Mouse (Mus musculus) brain, adult 2 months (tissue): Measurements from ENCODE around the gene Itpr3.

ENCODE experiments used
- DNase-seq: peaks from one replicate; pipeline ENCODE4 v3.0.0; 2011; ENCODE audit warnings: low read depth, low spot score

Gene Itpr3

DNA sequence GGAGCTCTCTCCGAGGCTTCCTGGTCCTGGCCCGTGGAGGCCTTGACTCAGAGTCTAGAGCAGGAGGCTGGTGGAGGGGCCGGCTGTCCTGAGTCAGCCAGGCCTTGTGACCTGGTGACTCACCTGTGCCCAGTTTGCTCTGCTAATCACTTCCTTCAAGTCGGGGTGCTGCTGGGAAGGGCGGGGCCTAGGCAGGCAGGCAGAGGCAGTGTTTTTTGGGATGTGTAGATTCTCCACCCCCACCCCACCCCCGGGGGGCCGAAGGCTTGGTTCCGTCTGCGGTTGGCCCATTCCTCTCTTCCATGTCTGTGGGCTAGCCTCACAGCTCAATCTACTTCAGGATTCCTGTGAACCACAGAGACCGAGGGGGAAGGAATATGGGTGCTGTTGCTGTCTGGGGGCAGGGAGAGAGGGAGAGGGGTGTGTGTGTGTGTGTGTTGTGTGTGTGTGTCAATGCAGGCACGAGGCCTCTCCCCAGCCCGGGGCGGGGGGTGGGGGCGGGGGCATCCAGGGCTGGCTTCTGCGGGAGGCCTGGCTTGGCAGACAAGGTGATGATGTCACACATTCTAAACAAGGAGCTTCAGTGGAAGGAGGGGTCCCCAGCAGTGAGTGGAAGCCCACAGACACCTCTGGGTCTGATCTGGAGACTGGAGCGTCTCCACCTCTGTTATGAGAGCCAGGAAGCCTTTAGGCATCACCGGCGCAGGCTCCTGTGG lies 18.6 kb upstream of the Itpr3 start:
- DNase-seq: peak; percentile 39

DNA sequence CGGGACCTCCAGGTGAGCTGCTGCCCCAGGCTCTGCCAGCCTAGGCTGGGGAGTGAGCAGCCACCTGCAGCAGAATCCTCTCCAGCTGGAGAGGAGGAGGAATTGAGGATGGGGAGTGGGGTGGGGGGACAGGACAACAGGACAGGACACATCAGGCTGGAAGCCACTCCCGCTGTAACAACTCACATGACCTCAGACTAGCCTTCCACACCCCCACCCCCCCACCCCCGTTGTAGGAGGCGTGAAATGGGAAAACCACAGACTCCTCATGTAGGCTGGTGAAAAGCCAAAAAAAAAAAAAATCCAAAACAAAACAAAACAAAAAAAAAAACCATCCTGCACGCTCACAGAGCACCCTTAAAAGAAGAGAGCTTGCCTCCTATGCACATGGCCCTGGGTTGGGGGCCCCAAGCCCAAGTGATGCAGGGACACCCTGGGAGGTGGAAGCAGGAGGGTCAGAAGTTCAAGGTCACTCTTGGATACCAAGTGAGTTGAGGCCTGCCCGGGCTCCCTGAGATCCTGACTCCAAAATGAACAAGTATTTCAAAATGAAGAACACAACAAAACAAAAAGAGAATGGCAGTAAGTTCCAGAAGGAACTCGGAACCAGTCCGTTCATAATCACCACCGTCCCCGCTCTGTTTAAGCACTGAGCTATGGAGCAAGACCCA lies 17.5 kb upstream of the Itpr3 start:
- no peak for DNase-seq

DNA sequence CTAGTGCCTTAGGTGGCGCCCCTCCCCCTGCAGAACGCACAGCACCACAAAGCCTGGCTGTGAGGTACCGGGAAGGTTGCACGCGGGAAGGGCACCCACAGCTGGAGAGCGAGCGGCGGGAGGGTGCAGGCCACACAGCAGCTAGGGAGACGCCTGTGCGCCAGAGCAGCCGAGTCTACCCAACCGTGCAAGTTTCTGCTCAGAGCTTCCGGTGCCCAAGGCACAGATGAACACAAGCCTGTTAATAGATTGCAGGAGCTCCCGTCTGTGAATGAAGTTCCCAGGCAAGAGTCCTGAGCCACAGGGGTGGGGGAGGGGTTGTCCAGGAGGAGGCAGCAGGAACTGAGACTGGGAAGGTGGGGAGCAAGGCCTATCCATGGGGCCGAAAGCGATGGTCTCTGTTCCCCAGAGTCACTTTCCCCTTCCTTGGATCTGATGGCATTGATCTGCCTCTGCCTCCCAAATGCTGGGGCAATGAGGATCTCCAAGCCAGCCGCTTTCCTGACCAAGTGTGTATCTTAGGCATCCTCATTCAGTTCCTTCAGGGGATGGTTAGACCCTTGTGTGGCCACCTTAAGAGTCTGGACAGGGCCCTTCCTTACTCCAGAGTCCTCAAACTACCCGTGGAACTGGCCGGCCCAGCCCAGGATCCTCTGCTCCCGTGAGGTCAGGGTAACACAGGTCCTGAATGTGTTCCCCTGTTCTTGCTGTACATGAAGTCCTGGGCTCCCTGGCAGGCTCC lies 16.6 kb upstream of the Itpr3 start:
- DNase-seq: no peak

DNA sequence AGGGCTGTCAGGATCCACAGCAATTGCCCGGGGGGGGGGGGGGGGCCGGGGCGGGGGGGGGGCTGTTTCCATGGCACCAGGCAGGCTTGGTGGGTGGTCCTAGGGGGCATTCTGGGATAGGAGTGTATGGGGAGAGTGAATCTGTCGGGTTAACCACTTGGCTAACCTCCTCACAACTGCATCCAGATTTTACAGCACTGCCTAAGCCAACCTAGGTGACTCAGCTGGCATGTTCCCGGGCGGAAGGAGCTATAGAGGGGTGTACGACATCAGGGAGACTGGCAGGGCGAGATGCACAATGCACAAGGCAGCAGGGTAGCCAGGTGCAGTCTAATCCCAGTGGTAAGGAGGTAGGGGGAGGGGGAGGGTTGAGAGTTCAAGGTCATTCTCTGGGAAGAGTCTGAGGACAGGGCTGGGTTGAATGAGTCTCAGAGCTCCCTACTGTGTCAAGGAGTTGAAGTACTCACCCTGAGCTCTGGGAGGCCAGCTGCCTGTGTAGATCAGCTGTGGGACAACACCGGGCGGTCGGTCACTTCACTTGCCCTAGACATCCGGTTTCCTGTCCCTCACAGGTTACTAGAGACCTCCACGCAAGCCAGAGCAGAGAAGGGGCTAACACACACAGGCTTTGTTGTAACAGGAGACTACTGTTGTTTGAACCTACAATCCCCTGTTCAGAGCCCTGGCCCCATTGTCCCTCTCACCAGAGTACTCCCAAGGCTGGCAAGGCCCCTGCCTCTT lies 15.9 kb upstream of the Itpr3 start:
- DNase-seq: peak; percentile 37

DNA sequence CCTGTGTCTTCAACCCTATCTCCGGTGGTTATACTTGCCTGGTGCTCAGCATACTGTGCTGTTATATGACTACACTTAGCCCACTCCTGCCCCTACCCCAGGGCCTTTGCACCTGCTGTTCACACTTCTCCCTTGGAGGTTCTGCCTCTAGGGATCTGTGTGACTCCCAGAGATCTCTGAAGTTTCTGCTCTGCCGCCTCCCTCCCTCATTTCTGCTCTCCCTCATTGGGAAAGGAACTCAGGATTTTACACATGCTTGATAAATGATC lies 15.4 kb upstream of the Itpr3 start:
- DNase-seq: no peak

DNA sequence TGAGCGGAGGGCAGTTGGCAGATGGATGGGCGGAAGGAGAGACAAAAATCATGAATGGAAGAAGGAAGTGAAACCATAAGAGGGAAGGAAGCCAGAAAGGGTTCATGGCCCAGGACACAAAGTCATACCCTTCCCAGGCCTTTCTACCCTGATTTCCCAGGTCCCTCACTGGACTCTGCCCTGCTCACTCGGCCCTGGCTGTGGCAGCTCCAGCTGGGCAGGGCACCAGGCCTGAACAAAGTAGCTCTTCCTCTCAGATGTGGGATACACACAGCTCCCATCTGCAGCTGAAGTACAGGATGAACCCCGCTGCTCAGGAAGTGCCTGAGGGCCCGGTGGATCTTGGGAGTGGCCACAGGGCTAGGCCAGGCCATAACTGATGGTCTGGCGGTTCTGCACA lies 14.3 kb upstream of the Itpr3 start:
- DNase-seq: no peak

DNA sequence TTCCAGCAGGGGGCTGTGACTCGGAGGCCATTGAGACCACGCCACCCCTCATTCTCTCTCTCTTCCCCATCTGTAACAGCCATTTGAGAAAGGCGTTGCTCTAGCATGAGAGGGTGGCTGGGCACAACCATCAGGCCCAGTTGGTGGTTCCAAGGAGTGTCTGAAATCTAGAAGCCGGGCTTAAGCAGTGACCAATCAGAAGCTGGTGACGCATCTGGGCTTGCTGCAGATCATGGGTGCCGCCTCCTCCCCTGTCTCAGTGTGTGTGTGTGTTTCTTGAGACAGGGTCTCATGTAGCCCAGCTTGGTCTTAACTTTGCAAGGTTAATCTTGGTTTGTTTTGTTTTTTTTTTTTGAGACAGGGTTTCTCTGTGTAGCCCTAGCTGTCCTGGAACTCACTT lies 11.9 kb upstream of the Itpr3 start:
- DNase-seq: no peak

DNA sequence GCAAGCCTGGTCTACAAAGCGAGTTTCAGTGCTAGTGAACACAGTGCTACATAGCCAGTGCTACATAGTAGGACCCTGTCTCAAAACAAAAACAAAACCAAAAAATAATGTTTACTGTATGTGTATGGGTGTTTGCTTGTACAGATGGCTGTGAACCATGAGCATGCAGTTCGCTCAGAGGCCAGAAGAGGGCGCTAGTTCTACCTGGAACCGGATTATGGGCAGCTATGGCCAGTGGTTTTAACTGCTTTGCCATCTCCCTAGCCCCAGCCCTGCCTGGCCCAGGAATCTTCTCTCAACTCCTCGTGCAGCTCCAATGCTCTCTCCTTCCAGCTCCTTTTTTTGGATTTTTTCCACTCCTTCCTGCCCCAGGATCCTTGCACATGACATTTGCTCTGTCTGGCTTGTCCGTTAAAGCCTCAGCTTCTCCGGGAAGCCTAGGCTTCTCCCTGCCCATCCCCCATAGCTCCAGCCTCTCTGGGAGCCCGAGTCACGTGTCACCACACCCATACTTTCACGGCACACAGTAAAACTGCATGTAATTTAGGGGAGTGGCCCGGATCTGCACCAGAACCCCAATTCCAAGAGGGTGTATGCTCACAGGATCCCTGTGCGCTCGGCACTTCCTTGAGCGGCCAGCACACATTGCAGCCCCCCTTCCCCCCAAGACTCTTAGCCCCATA lies 9.2 kb upstream of the Itpr3 start:
- no peak for DNase-seq

DNA sequence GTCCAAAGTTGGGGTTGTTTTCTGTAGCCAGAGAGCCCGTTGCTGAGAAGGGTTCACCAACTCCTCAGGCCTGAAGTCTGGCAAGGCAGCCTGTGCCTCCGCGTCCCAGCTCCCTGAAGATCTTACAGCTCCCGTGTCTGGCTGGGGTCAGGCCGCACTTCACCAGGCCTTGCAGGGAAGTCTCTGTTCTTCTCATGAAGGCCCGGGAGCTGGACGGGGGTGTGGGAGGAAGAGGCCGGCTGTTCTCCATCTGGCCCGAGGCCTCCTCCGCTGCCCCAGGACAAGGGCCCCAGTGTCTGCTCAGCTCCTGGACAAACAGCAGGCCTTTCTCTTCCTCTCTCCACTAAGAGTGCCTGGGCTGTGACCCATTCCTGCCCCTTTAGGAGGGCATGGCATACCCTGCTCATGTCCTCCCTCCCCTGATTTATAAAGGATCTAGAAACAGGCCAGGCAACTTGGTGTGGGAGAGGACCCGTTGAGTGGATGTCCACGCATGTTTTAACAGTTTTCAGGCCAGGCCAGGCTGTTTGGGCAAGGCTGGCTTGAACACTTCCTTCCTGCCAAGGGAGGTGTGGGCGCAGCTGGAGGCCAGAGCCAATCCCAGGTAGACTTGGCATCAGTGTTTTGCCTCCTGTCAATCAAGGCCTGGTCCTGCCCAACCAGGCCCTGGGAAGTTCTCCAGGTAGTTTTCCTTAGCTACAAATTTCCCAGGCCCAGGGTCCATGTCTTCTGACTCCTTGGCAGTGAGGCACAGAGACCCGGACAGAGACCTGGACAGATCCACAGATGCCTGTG lies 8.5 kb upstream of the Itpr3 start:
- no peak for DNase-seq

DNA sequence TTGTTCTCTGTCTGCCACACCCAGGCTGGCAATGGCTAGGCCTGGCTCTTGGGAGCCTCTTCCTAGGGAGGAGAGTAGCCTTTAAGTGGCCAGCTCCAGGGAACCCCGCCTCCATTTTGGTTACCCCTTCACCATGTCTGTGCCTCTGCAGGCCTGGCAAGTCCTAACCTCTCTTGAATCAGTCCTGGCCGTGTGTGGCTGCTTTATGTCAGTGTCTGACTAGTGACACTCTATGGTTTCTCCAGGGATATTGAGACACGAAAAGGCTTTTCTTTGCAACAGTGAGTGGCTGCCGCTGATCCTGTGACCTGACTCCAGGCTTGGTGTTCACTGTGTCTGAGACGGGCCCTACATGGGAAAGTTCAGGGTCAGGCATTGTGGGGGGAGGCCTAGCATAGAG lies 6.3 kb upstream of the Itpr3 start:
- DNase-seq: no peak

DNA sequence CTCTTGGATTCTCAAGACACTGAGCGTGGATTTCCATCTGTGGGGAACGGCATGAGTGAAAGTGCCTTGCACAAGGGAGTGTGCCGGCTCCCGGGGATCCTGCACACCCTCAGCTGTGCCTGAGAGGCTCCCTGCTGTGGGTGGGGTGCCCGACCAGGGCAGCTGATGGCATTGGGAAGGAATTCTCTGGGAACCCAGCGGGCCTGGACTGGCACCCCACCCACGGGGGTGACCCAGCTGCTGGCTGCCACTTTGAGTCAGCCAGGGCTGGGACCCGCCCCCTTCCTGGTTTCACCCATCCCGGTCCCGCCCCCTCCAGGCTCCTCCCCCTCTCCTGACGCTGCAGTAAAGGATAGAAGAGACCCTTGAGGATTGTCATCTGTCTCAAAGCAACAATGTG lies 5.6 kb upstream of the Itpr3 start:
- DNase-seq: no peak

DNA sequence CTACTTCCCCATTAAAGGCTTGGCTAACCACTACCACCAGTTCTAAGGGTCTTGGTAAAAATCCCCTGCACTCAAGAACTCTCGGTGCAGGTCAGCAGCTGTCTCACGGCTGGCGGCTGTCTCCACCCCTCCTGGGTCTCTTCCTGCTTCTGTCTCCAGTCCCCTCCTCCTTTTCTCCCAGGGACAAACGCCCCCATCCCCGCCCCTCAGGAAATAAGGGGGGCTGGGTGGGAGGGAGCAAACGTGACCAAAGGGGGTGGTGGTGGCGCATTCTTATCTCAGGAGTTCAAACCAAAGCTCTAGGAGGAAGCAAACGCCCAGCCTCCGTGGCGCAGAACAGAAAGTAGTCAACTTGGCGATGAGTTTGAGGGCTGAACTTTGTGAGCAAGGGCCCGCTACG lies 934 bp upstream of the Itpr3 start:
- DNase-seq: peak; percentile 44

DNA sequence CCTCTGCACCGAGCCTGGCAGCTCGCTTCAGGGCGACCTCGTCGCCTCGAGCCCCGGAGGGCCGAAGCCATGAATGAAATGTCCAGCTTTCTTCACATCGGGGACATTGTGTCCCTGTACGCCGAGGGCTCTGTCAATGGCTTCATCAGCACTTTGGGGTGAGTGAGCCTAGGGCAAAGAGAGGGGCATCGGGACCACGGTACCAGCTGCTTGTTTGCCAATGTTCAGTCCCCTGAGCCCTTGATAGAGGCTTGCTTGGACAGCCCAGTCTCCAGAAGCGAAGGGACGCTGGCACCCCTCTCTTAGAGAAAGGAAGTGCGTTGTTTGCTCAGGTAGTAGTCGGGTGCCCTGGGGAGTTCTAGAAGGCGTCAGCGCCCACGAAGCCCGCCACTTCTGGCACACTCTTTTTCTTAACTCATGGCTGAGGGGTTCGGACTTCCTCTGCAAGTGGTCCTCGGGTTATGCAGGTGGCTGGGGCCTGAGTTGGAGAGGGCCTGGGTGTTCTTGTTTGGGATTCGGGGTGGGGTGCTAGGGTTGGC lies 482 bp downstream of the Itpr3 start:
- no peak for DNase-seq

DNA sequence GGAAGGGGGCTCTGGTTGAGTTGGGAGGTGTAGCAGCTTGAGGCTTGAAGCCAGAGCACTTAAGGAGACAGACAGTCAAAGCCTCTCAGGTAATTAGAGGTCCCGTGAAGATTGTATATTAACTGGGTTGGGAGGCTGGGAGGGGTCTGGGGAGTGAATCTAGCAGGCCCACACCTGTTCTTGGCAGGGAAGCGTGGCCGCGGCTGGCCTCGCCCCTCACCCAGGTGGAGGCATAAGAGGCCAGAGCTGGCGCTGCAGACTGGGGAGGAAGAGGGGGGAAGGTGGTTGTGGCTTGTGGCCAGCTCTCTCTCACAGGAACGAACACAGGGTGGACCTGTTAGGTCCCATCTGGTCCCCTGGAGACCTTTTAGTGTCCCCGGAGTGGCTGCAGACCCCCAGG lies 3.6 kb downstream of the Itpr3 start:
- no peak for DNase-seq

DNA sequence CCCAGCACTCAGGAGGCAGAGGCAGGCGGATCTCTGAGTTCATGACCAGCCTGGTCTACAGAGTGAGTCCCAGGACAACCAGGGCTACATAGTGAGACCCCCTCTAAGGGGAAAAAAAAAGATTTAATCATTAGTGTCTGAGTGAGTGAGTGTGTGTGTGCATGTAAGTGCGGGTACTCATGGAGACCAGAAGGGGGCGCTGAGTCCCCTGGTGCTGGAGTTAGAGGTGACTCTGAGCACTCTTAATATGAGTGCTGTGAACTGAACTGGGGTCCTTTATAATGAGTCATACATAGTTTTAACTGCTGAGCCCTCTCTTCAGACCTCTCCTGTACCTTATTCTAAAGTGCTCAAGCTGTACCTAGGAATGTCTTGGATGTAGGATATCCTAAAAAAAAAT lies 4.6 kb downstream of the Itpr3 start:
- DNase-seq: no peak

DNA sequence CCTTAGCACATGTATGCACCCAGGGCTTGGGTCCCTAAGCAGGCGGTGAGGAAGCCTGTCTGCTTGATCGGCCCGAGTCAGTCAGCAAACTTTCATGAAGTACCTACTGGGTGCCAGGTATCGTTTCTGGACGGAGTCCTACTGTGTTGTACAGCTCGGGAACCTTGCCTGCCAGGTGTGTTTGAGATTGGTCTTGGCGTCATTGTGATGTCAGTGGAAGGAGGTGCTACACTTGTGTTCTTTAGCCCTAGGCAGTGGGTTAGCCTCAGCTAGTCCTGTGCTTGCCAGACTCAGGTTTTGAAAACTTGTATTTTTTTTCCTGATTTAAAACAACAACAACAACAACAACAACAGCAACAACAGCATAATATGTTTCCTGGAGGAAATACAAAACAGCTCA lies 5.6 kb downstream of the Itpr3 start:
- no peak for DNase-seq

DNA sequence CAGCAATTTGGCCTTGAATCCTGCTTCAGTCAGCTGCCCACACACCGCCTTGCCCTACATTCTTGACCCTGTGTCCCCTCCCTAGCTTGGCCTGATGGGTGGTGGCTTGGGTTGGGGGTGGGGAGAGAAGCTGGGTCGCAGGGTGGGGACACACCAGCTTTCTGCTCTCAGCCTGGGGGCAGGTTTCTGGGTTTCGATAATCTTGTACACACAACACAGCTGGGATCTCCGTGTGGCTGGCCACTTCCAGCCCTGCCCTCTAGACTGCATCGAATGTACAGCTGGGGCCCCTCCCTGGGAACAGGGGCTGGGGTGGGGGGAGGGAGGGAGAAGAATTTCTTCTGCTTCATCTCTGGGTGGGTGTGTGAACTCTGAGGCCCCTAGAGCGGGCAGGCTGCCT lies 6.6 kb downstream of the Itpr3 start:
- DNase-seq: no peak

DNA sequence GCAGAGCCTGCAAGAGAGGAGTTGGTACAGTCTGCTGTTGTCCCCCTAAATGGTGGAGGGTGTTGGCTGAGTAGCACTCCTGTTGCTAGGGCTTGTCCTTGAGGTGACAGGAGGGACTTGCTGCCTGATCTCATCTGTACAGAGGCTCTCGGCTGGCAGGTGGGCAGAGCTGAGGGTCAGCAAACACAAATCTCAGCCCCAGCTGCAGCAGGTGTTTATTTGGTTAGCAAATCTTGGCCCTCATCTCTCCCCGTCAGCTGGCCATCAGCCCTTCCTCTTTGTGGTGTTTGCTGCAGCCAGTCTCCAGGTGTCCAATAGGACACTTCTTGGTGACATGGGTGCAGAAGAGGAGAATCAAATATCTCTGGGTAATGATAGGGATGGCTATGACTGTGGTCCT lies 7.1 kb downstream of the Itpr3 start:
- no peak for DNase-seq

DNA sequence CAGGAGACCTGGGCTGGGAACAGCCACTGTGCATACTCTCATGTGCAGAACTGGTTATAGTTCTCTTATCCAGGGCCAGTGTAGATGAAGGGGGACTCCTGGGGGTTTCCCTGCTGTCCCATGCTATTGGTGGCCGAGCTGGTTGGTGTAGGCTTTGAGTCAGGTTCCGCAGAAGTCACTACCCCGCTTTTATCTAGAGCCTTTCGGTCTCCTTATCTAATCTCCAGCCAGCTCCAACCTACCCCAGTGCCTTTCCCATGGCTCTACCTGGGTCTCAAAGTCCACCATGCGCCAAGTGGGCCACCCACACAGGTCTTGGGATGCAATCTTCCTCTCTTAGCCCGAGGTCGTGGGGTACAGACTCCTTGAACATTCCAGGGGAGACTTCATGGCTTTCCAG lies 9.0 kb downstream of the Itpr3 start:
- DNase-seq: no peak

DNA sequence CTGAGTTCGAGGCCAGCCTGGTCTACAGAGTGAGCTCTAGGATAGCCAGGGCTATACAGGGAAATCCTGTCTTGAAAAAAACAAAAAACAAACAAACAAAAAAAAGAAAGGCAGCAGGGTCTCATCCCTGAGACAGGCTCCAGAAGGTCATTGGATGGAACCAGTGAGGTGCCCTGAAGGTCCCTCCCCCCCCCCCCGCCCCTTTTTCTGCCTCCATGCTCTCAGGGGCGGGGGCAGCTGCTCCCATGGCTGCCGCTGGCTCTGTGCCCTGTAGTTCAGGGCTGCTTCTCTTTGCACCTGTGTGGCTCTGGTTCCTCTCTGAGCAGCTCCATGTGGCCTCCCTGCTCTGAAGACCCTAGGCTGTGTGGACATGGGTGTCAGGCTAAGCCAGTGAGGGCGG lies 12.0 kb downstream of the Itpr3 start:
- no peak for DNase-seq

DNA sequence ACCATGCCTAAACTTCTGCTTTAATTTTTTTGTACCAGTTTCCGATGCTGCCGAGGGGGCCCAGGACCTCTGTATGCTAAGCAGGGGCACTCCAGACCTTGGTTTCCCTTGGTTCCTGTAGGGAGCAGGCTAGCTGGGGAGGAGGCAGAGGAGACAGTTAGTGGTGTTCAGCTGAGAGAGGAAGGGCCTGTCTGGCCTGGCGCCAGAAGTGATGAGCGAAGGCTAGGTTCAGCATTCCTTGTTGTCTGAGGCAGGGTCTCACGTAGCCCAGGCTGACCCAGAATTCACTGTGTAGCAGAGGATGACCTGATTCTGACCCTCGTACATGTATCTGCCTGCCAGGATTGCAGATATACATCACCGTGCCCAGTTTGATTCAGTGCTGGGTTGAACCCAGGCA lies 13.8 kb downstream of the Itpr3 start:
- DNase-seq: no peak
